Mouse (Mus musculus) ES-E14 (cell line): ENCODE data around the gene Rps6ka5. TPM values are rescaled to one million over a fixed set of nuclear protein-coding genes. Genes with fewer than 3 reads are reported as not detected.

ENCODE experiments used
- DNase-seq: peaks from one replicate; pipeline ENCODE4 v3.0.0-alpha.2; 2013; ENCODE audit warnings: low read depth, low spot score
- H3K27ac ChIP-seq: 2 replicates; pipeline ENCODE4 v1.5.1; 2012; ENCODE audit warnings: low read depth, mild to moderate bottlenecking, low read length, moderate library complexity, mixed read lengths; ENCODE audit not compliant: poor library complexity, insufficient read depth, severe bottlenecking
- H3K36me3 ChIP-seq: 2 replicates; pipeline ENCODE4 v1.6.1; 2012; ENCODE audit warnings: mild to moderate bottlenecking, low read length, moderate library complexity, mixed read lengths; ENCODE audit not compliant: control insufficient read depth, poor library complexity, insufficient read depth, severe bottlenecking
- H3K4me1 ChIP-seq, 2 experiments: fragments of 150-350 bp in 1 of 2; sonication (generic) in 1 of 2; 2 replicates each; pipeline ENCODE4 v1.6.1; 2012; ENCODE audit warnings: low read length in 2 of 2, mild to moderate bottlenecking in 1 of 2, mixed read lengths in 1 of 2; ENCODE audit not compliant: control insufficient read depth in 2 of 2, insufficient read depth in 2 of 2, poor library complexity in 1 of 2
- H3K4me3 ChIP-seq, 2 experiments: fragments of 150-350 bp in 1 of 2; sonication (generic) in 1 of 2; 2 replicates each; pipeline ENCODE4 v1.5.1; 2012; ENCODE audit warnings: low read length in 2 of 2, low read depth in 1 of 2, mild to moderate bottlenecking in 1 of 2, mixed read lengths in 1 of 2; ENCODE audit not compliant: insufficient read depth in 1 of 2, poor library complexity in 1 of 2, severe bottlenecking in 1 of 2
- H3K9ac ChIP-seq: 2 replicates; pipeline ENCODE4 v1.6.1; 2012; ENCODE audit warnings: low read depth, mild to moderate bottlenecking, low read length, mixed read lengths; ENCODE audit not compliant: poor library complexity, insufficient read depth, severe bottlenecking
- H3K9me3 ChIP-seq: fragments of 150-350 bp; sonication (generic); 2 replicates; pipeline ENCODE4 v1.6.1; 2012; ENCODE audit warnings: low read depth, mild to moderate bottlenecking, low read length; ENCODE audit not compliant: control insufficient read depth, insufficient read depth
- CHD2 ChIP-seq: IDR thresholded peaks from 2 replicates; pipeline ENCODE4 v1.6.1; 2014; ENCODE audit warnings: mild to moderate bottlenecking, low read depth, low read length, inconsistent platforms
- HCFC1 ChIP-seq: IDR thresholded peaks from 2 replicates; pipeline ENCODE4 v1.6.1; 2012; ENCODE audit warnings: low read length, inconsistent platforms, borderline replicate concordance; ENCODE audit not compliant: insufficient read depth
- MAFK ChIP-seq: IDR thresholded peaks from 2 replicates; pipeline ENCODE4 v1.6.1; 2014; ENCODE audit warnings: mild to moderate bottlenecking, low read depth, low read length, inconsistent platforms; ENCODE audit not compliant: insufficient read depth
- ZC3H11A ChIP-seq: IDR thresholded peaks from 2 replicates; pipeline ENCODE4 v1.6.1; 2012; ENCODE audit warnings: low read depth, mild to moderate bottlenecking, inconsistent platforms, low read length, borderline replicate concordance
- ZNF384 ChIP-seq: IDR thresholded peaks from 2 replicates; pipeline ENCODE4 v1.6.1; 2012; ENCODE audit warnings: low read depth, low read length, inconsistent platforms
- in situ Hi-C, 2 experiments: fragments of 600-800 bp; cut with MboI; formaldehyde crosslinking; loops; one replicate each; pipeline ENCODE4 v1.15.1; 2025; ENCODE audit warnings: low sequenced_read_pairs in 2 of 2, inconsistent platforms in 1 of 2; ENCODE audit not compliant: unreplicated experiment in 2 of 2
- total RNA-seq: library from RNA; depleted of rRNA; stranded (reverse); fragments of 300-350 nt; gene quantifications from 2 replicates; pipeline ENCODE4 v1.2.3, GENCODE M21; 2012

Rps6ka5 gene
- total RNA-seq, 1 experiment, result 5.5 TPM

- TF ChIP-seq ZNF384 (no peak), ZC3H11A (no peak), HCFC1 (no peak), CHD2 (no peak), MAFK (no peak)
- peak overlapping the region; percentile 82 to 89 for H3K4me3 ChIP-seq
- no peak overlapping the region for H3K27ac ChIP-seq
- H3K9ac ChIP-seq, result peak overlapping the region; percentile 92
- in situ Hi-C loops, result no loop called here
- H3K36me3 ChIP-seq, result no peaks in the 10 kb centered on the region
- DNase-seq, result no peak
- H3K9me3 ChIP-seq, result no peaks in the 10 kb centered on the region
- peaks cover 16 to 35% of the 10 kb centered on the region in 2 experiments; a peak in 3 of 4 replicates for H3K4me1 ChIP-seq
These were observed 207.1 kb downstream of the Rps6ka5 start for GRCm38 (mm10) chr12:100519684-100520076.

- Histone ChIP-seq H3K4me1 (peaks cover 18 to 44% of the 10 kb centered on the region in 2 experiments), H3K9ac (no peak overlapping the region), H3K27ac (no peak overlapping the region), H3K4me3 (no peak overlapping the region), H3K9me3 (no peaks in the 10 kb centered on the region), H3K36me3 (no peaks in the 10 kb centered on the region)
- no peak for DNase-seq
- no peak for TF ChIP-seq HCFC1
- no peak for TF ChIP-seq MAFK
- no peak for TF ChIP-seq CHD2
- TF ChIP-seq ZNF384, result no peak
- TF ChIP-seq ZC3H11A, result no peak
- in situ Hi-C loops, result no loop called here
These were observed 209.4 kb downstream of the Rps6ka5 start for GRCm38 (mm10) chr12:100517371-100517770.

GRCm38 (mm10) chr12:100516161-100516838, 210.5 kb downstream of the Rps6ka5 start:
- in situ Hi-C loops, result no loop called here
- Histone ChIP-seq H3K4me1 (peaks cover 17 to 40% of the 10 kb centered on the region in 2 experiments), H3K9ac (no peak overlapping the region), H3K36me3 (no peaks in the 10 kb centered on the region), H3K4me3 (no peak overlapping the region), H3K9me3 (no peaks in the 10 kb centered on the region), H3K27ac (no peak overlapping the region)
- TF ChIP-seq HCFC1 (no peak), ZNF384 (no peak), MAFK (no peak), ZC3H11A (no peak), CHD2 (no peak)
- DNase-seq, result no peak

- H3K36me3 ChIP-seq, result no peaks in the 10 kb centered on the region
- TF ChIP-seq ZNF384 (no peak), HCFC1 (no peak), MAFK (no peak), CHD2 (no peak), ZC3H11A (no peak)
These were observed 211.3 kb downstream of the Rps6ka5 start for GRCm38 (mm10) chr12:100515493-100515892.

More at GRCm38 (mm10) chr12:100515493-100515892, 211.3 kb downstream of the Rps6ka5 start:
- Histone ChIP-seq H3K4me1 (peaks cover 16 to 40% of the 10 kb centered on the region in 2 experiments), H3K27ac (no peak overlapping the region), H3K9ac (no peak overlapping the region), H3K4me3 (no peak overlapping the region), H3K9me3 (no peaks in the 10 kb centered on the region)
- in situ Hi-C loops, result no loop called here
- DNase-seq, result no peak
